Mouse (Mus musculus): ENCODE measurements around the gene Rgs2.

Rgs2 gene

GRCm38 (mm10) chr1:143982765-143983312, 21.1 kb downstream of the Rgs2 start:
- DNase-seq: no peak

DNA sequence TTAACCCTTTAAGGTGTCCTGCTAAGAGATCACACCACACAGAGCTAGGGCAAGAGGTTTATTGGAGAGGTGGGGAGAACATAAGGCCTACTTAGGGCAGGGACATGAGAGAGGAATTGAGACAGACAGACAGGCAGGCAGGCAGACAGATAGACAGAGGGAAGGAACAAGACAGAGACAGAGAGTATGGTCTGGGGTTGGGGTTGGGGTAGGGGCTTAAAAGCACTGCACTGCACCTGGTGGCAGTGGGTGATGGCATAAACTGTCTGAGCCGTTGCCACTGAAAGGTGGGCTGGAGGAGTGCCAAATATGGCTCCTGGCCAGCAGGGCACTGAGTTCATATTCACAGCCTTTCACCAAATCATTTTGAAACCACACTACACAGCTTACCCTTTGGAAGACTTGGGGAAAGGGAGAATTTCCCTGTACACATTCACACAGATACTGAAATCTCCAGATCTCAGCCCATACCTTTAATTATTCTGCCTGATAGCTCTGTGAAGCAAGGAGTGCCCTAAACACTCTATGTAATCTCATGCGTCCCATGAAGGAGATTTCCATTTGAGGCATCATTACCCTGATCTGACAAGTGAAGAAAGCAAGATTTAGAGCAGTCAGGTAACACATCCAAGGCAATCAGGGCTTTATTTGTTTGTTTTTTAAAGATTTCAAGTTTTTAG, 21.7 kb downstream of the Rgs2 start:
- no peak for DNase-seq

DNA sequence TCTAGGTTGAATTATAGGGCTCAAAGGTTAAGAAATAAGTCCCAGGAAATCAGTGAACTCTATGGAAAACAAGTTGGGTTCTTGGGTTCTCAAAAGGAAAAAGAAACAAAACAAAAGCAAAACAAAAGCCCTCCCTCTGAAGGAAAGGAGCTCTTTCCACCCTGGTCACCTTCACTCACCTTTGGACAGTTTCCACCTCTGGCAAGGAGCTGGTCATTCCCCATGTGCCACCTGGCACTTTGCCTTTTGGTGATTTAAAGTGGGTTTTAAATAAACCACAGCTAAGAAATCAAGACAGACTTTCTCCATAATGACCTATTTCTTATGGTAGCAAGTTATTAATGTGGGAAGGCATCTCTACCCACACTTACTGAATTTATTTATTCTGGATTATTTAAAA, 23.1 kb downstream of the Rgs2 start:
- DNase-seq: no peak

GRCm38 (mm10) chr1:143974637-143975036, 29.3 kb downstream of the Rgs2 start:
- DNase-seq: no peak

GRCm38 (mm10) chr1:143962301-143962700, 41.7 kb downstream of the Rgs2 start:
- DNase-seq: no peak

GRCm38 (mm10) chr1:143960340-143960739, 43.6 kb downstream of the Rgs2 start:
- DNase-seq: no peak

- no peak for DNase-seq
These were observed 47.9 kb downstream of the Rgs2 start for GRCm38 (mm10) chr1:143956090-143956489.

DNA sequence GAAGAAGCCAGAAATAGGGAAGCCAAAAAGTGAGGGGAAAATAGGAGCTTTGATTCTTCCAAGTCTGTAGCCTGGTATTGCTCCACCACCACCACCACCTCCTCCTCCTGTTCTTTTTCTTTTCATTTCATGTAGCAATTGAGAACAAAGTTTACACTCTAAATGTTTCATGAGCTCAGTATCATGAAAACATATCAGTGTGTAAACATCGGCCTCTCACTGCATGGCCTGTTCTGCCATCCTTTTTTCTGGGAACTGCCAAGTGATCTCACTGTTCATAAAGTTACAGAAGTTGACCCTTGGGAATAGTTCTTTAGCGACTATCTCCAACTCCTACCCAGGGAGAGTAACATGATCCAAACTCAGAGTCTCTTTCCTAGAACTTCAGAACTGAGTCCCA, 51.1 kb downstream of the Rgs2 start:
- DNase-seq: no peak
